Mouse (Mus musculus): ENCODE measurements around the gene Col8a1.
A peak's percentile ranks its signal among the peaks of the same experiment; 100 is the strongest.

Gene Col8a1

DNA sequence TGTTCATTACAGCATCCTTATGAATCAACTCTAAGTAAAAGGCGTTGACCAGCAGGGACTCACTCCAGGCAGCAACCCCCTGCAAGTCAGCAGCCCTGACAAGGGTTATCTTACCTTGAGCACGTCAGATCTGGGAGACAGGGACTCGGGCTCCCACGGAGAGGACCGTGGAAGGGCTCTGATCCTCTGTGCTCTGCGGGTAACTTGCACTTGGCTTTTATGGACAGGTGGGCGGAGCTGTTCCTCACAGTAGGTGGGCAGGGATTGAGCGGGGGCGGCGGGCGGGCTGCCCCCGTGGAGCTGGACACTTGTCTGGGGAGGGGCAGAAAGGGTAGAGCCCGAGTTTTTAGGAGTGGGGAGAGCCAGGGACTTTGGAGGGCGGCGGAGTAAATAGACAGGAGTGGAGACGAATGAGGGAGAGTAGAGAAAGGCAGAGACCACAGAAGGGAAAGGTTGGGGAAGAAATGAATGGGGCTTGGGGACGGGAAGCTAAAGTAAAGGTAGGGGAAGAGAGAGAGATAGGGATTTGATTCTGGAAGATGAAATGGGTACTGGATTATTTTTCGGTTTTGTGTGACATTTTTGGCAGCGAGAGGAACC lies at the start of gene Col8a1:
TSS of gene Col8a1 (minus strand) at position 212 of the 600 bp plus-strand sequence.
- DNase-seq (ENCODE audit: low spot score in 2 of 2): peak in 1 of 2 experiments; percentile 22

DNA sequence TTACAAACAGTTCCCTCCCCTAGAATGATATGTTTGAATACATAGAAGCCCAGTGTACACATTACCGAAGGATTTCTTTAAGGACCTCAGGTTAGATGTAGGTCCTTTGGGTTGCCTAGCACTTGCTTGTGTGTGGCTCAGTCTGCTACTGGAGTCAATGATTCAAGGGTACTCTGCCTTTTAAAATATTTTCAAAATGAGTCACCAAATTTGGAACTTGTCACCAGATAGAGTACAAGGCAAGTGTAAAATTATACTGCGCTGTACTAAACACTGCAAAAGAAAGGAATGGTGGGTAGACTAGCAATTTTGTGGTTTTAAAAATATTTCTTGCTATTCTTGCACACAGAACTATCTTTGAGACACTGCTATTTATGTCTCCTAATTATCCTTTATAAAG lies 47.3 kb upstream of the Col8a1 start:
- DNase-seq (ENCODE audit: low spot score in 2 of 2): no peak

DNA sequence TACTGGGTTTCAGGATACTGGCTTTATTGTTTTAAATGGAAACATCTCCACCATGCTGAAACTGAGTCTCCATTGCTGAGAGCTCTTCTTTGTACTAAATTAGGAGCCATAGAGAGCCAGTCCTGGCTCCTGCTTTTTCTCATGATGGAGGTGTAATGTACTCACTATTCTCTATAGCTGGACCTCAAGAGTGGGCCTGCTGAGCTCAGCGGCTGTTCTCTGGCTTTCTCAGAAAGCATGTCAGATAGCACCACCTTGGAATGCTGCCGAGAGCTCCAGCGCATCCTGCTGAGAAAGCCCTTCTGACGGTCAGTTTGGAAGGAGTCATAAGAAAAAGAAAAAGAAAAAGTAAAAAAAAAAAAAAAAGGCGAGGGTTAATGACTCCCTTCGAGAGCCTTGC lies 41.8 kb upstream of the Col8a1 start:
- no peak for DNase-seq (ENCODE audit: low spot score in 2 of 2)

DNA sequence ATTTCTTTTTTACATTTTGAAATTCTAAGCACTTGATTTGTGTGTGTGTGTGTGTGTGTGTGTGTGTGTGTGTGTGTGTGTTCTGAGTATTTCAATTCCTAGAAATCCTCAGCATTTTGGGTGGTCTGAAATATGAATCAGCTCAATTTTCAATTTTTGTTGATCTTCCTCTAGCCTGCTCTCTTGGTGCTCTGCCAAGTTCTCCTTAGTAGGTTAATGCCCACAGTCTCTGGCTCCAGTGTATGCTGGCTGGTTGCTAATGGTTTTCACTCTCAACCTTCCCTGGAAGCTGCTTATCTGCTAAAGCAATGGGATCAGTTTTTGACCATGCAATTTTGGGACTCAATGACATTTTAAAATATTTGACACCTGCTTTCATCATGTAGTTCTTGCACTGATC lies 24.5 kb upstream of the Col8a1 start:
- no peak for DNase-seq (ENCODE audit: low spot score in 2 of 2)

DNA sequence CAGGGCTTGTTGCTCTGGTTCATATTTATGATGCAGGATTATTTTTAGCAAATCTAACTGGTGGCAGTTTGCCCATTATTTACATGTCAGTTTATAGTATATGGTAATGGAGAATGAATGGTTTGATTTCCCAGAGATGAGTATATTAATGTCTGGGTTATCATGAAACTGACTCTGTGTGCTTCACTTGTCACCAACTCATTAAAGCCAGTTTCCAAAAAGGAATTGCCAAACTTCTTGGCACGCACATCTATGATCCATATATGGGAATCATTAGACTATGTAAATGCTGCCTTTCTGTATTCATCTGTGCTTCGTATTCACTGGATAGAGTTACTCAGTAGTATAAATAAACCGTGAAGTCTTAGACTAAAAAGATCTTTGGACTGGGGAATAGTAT lies 11.1 kb upstream of the Col8a1 start:
- DNase-seq (ENCODE audit: low spot score in 2 of 2): no peak

- DNase-seq (ENCODE audit: low spot score in 2 of 2): no peak
Measured at GRCm38 (mm10) chr16:57759862-57760261, 5.3 kb upstream of the Col8a1 start.

GRCm38 (mm10) chr16:57755708-57756107 lies 1.2 kb upstream of the Col8a1 start:
- DNase-seq (ENCODE audit: low spot score in 2 of 2): no peak

DNA sequence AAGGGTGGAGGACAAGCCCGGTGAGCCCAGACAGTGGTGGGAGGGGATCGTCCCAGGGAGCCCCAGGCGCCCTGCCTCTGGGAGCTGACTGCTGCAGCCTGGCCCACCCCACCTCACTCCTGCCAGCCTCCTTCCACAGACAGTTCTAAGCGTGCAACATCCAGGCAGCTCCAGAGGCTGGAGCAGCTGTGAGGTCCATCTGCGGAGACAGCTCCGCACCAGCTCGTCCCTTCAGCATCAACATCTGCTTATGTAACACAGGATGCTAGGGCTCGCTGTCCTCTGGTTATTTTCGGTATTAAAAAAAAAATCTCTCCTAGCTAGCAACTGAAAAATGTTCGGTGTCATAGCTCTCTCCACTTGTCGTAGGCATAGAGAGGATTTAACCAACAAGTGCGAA lies 704 bp upstream of the Col8a1 start:
- DNase-seq (ENCODE audit: low spot score in 2 of 2): peak in 1 of 2 experiments; percentile 61

GRCm38 (mm10) chr16:57753539-57754280 lies 827 bp downstream of the Col8a1 start:
- no peak for DNase-seq (ENCODE audit: low spot score in 2 of 2)

DNA sequence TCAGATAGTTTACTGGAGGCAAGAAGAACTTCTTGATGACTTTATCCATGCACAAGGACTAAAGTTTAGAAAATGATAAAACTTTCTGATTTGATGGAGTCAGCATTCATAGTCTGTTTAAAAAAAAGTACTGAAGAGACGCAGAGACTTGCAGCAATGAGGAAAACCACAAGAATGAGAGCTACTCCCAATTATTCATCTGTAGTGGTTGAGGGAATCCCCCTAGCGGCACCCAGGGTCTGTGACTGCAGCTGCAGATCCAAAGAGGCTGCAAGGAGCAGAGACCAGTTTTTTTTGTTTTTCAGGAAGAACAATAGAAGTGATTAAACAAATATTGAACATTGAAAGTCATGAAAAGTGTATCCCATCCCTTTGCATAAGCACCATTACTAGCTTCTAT lies 4.0 kb downstream of the Col8a1 start:
- DNase-seq (ENCODE audit: low spot score in 2 of 2): no peak

- no peak for DNase-seq (ENCODE audit: low spot score in 2 of 2)
Measured at GRCm38 (mm10) chr16:57748093-57748492, 6.4 kb downstream of the Col8a1 start.

DNA sequence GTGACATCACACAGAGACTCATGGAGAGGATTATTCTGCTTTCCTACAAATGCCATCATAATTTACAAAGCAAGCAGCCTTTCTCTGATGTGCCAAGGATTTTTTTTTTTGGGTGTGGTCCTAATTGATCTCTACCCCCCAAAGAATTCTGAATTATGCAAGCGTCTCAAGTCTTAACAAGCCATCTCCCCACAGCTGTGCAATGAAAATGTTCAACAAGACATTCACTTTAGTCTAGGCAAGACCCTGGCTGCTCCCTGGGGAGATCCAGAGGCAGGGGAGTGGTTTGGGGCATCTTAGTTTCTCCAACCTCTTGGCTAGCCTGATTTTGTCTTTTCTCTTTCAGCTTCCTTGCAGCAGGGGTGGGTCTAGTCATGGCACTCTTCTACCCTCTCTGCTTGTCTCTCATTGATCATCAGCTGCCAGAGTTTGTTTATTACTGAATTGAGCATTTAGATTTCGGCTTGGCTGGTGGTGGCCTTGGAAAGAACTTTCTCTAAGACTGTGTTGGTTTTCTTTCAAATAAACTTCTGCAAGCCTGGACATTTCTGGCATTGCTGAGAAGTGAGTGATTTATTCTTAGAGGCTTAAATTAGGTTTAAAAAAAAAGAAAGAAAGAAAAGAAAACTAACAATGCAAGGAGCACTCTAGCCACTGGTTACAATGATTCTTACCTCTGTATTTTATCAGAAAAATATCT lies 7.0 kb downstream of the Col8a1 start:
- no peak for DNase-seq (ENCODE audit: low spot score in 2 of 2)

GRCm38 (mm10) chr16:57740169-57740568 lies 14.4 kb downstream of the Col8a1 start:
- no peak for DNase-seq (ENCODE audit: low spot score in 2 of 2)

DNA sequence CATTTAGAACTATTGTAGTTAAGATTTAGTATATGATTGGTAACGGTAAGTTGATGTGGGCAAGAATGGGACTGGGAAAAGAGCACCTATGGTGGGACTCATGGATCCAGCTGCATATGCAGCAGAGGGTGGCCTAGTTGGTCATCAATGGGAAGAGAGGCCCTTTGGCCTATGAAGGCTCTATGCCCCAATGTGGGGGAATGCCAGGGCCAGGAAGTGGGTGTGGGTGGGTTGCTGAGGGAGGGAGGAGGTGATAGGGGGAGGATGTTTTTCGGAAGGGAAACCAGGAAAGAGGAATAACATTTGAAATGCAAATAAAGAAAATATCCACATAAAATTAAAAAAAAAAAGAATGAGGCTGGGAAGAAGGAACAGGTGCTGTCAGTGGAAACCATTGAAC lies 19.6 kb downstream of the Col8a1 start:
- no peak for DNase-seq (ENCODE audit: low spot score in 2 of 2)

DNA sequence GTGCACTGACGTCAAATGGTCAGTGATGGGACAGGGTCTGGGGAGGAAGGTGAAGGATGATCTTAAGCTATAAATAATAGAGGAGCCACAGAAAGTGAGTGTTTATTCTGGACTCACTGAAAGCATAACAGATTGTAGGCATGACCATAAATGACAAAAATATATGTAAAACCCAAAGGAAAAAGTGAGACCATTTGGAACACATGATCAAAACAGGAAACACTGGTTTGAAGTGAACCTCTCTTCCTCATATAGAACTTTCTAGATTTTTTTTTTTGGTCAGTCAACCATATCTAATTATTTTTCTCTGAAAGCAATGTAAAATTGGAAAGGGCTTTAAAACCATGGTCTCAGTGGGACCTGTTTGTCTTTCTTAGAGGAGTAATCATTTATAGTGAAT lies 21.0 kb downstream of the Col8a1 start:
- no peak for DNase-seq (ENCODE audit: low spot score in 2 of 2)

- DNase-seq (ENCODE audit: low spot score in 2 of 2): no peak
Measured at GRCm38 (mm10) chr16:57733139-57733538, 21.4 kb downstream of the Col8a1 start.

DNA sequence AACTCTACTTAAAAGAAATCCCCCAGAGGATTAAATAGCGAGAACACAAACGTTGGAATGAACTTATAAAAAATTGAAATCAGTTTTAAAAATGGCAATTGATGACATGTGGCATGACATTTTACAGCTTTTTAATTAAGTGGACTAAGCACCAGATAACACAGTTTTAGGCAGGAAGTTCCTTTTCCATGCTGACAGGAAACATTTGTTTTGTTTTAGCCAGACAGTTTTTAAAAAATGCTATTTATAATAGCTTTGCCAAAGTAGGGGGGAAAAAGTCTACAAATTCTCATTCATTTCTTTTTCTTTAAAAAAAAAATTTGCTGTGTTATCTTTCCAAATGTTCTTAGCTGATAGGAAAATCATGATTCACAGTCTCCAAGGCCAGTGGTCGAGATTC lies 29.6 kb downstream of the Col8a1 start:
- DNase-seq (ENCODE audit: low spot score in 2 of 2): no peak

- DNase-seq (ENCODE audit: low spot score in 2 of 2): no peak
Measured at GRCm38 (mm10) chr16:57718982-57719381, 35.6 kb downstream of the Col8a1 start.

GRCm38 (mm10) chr16:57698733-57699132 lies 55.8 kb downstream of the Col8a1 start:
- DNase-seq (ENCODE audit: low spot score in 2 of 2): no peak

GRCm38 (mm10) chr16:57694694-57695093 lies 59.8 kb downstream of the Col8a1 start:
- DNase-seq (ENCODE audit: low spot score in 2 of 2): no peak

DNA sequence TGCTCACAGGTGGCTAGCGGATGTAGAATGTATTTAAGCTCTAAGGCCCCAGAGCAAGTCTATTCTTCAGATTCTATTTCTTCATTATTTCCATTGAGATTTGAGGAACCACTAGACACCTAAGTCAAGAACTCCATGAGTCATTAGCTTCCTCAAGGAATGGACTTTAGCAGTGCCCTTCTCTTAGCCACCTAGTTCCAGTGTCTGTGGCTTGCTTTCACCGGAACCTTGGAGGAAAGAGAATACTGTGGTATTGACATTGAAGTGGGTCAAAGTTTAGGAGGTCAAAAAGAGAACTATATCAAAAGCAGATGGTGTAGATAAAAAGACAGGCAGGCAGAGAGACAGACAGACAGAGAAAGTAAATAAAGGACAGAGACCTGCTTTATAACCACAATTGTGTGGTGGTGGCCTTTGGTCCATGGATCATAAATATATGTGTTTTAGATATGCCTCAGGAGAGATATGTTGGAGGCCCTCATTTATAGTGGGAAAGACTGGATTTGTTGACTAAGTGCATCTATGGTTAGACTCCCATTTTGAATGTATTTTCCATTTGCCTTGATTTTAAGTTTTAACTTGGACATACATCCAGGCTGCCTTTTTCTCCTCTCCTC lies 60.5 kb downstream of the Col8a1 start:
- no peak for DNase-seq (ENCODE audit: low spot score in 2 of 2)

GRCm38 (mm10) chr16:57685790-57686399 lies 68.6 kb downstream of the Col8a1 start:
- no peak for DNase-seq (ENCODE audit: low spot score in 2 of 2)
